Mouse (Mus musculus) left cerebral cortex, adult 18-20 months (tissue): ENCODE data around the gene Dmbt1. TPM values are rescaled to one million over a fixed set of nuclear protein-coding genes. Genes with fewer than 3 reads are reported as not detected.
A peak's percentile ranks its signal among the peaks of the same experiment; 100 is the strongest.
"Not testable (repeated sequence)": the region's sequence is repeated elsewhere in the genome, so short reads cannot be mapped to it uniquely, and the experiment has no call there.

ENCODE experiments used
- DNase-seq, 2 experiments: peaks; one replicate each; pipeline ENCODE4 v3.0.0; 2021 to 2022; ENCODE audit warnings: low spot score in 2 of 2, mixed read lengths in 1 of 2
- total RNA-seq, 2 experiments: library from RNA; stranded (reverse); gene quantifications; 2 replicates each; pipeline ENCODE4 v1.2.3; 2021

Dmbt1 gene
- total RNA-seq, 2 experiments from 2014 or later, result not detected

DNA sequence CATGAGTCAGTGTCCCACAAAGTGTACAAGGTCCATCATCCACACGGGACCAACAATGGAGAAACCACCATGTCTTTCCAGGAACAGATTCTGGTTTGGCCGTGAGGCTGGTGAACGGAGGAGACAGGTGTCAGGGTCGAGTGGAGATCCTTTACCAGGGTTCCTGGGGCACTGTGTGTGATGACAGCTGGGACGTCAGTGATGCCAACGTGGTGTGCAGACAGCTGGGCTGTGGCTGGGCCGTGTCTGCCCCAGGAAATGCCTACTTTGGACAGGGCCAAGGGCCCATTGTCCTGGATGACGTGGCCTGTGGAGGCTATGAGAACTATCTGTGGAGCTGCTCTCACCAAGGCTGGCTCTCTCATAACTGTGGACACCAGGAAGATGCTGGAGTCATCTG is 18.0 kb downstream of the Dmbt1 start:
- DNase-seq, result not testable (repeated sequence)

DNA sequence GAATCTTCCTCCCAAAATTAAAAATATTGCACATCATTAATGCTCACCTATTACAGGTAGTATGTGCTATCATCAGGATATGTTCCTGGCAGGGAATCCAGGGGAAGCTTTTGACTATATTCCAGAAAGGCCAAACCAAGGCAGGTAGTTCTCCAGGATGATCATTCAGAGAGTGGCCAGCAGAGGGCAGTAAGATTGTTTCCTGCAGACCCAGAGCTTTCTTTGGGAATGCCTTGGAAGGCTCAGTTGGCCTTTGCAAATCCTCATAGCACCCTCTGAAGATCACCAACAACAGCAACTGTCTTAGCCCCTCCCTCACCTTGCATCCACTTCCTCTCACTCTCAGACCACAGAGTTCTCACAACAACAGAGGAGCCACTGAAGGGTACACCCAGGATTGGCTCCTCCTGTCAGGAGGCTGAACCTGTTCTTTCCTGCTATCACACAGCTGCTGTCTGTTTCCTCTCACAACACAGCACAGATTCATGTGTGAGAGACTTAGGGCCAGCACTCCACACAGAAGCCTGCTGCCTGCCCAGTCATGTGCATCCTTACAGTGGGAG is 23.0 kb downstream of the Dmbt1 start:
- peak in 1 of 2 experiments; percentile 30 for DNase-seq

DNA sequence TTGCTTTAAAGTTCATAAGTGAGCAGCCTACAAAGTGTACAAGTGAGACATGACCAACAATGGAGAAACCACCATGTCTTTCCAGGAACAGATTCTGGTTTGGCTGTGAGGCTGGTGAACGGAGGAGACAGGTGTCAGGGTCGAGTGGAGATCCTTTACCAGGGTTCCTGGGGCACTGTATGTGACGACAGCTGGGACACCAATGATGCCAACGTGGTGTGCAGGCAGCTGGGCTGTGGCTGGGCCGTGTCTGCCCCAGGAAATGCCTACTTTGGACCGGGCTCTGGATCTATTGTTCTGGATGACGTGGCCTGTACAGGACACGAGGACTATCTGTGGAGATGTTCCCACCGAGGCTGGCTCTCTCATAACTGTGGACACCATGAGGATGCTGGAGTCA is 26.1 kb downstream of the Dmbt1 start:
- not testable (repeated sequence) for DNase-seq

DNA sequence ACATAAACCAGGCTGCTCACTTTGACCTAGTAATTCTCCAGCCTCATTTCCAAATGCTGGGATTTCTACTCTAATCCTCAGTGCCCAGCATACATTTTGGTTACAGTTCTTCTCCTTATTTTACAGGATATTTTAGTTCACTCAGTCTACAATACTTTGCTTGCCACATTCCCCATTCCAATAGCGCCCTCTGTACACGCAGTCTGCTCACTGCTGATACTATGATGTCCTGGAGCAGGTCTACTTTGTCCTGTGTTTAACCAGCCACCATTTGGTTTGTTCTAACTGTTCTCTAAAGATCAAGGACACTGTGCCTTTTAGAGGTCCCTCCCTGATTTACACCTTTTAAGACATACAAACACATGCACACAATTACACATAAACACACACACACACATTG is 28.0 kb downstream of the Dmbt1 start:
- peak in 1 of 2 experiments; percentile 9 for DNase-seq

DNA sequence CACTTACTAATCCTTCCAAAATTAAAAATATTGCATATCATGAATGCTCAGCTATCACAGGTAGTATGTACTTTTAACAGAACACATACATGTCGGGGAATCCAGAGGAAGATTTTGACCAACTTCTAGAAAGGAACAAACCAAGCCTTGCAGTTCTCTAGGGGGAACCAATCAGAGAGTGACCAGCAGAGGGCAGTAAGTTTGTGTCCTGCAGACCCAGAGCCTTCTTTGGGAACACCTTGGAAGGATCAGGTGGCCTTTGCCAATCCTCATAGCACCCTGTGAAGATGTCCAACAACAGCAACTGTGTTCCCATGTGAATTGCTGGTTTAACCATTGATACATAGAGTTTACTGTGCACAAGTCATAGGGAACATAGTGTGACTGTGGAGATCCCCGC is 30.7 kb downstream of the Dmbt1 start:
- peak in 1 of 2 experiments; percentile 10 for DNase-seq

DNA sequence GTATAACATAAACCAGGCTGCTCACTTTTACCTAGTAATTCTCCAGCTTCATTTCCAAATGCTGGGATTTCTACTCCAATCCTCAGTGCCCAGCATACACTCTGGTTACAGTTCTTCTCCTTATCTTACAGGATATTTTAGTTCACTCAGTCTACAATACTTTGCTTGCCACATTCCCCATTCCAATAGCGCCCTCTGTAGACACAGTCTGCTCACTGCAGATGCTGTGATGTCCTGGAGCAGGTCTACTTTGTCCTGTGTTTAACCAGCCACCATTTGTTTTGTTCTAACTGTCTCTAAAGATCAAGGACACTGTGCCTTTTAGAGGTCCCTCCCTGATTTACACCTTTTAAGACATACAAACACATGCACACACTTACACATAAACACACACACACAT is 36.3 kb downstream of the Dmbt1 start:
- peak; percentile 25 to 27 for DNase-seq

DNA sequence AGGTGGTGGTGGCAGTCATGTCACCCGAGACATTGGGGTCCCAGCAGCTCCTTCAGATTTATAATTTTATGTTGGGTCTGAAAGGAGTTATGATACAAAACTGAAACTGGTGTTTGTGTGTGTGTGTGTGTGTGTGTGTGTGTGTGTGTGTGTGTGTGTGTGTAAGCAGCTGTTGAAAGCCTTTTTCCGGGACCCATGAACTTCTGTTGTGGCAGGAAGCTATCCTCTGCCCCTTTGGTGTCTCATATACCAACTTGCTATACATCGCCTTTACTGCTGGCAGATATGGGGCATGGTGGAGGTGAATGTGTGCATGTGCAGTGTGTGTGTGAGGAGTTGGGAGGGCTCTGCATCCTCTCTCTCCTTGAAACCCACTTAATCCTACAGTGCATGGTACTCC is 41.6 kb downstream of the Dmbt1 start:
- DNase-seq, result not testable (repeated sequence)

DNA sequence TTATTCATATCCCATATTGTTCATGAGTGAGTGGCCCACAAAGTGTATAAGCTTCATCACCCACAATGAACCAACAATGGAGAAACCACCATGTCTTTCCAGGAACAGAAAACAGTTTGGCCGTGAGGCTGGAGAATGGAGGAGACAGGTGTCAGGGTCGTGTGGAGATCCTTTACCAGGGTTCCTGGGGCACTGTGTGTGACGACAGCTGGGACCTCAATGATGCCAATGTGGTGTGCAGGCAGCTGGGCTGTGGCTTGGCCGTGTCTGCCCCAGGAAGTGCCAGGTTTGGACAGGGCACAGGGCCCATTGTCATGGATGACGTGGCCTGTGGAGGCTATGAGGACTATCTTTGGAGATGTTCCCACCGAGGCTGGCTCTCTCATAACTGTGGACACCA is 42.2 kb downstream of the Dmbt1 start:
- not testable (repeated sequence) for DNase-seq

DNA sequence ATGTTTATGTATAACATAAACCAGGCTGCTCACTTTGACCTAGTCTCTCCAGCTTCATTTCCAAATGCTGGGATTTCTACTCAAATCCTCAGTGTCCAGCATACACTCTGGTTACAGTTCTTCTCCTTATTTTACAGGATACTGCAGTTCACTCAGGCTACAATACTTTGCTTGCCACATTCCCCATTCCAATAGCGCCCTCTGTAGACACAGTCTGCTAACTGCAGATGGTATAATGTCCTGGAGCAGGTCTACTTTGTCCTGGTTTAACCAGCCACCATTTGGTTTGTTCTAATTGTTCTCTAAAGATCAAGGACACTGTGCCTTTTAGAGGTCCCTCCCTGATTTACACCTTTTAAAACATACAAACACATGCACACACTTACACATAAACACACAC is 44.1 kb downstream of the Dmbt1 start:
- DNase-seq, result peak; percentile 5 to 31

DNA sequence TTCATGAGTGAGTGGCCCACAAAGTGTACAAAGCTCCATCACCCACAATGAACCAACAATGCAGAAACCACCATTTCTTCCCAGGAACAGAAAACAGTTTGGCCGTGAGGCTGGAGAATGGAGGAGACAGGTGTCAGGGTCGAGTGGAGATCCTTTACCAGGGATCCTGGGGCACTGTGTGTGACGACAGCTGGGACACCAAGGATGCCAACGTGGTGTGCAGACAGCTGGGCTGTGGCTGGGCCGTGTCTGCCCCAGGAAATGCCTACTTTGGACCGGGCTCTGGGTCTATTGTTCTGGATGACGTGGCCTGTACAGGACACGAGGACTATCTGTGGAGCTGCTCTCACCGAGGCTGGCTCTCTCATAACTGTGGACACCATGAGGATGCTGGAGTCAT is 50.5 kb downstream of the Dmbt1 start:
- DNase-seq, result not testable (repeated sequence)

DNA sequence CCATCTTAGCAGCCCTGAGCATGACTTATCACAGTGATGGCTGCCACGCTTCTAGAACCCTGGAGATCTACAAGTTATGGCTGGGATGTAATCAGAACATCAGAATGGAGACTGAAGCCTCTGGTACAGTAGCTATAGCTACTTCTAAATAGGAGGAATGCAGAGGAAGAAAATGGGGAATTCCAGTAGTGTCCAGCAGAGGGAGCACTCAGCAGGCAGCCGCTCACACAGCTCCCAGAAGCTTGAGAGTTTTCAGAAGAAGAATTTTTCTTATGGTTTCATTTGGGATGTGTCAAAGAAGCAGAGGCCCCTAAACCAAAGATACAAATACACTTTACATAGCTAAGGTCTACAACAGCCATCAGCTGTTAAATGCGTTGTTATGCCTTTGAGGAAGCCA is 80.6 kb downstream of the Dmbt1 start:
- DNase-seq, result peak; percentile 77 to 87

DNA sequence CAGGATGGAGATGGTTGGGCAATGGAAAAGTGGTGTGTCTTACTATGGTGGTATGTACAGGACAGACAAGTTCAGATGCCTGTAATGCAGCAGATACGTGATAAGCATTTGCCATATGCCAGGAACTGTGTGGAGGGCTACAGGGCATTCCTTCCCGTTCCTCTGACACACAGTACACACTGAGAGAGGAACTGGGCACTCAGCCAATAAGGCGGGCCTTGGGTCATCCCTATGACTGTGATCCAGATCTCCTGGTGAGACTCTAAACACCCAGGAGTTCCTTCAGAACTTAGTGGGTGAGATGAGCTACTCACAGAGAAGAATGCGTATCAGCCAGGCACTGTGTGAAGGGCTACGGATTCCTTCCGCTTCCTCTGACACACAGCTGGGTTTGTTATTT is 81.8 kb downstream of the Dmbt1 start:
- DNase-seq, result no peak

DNA sequence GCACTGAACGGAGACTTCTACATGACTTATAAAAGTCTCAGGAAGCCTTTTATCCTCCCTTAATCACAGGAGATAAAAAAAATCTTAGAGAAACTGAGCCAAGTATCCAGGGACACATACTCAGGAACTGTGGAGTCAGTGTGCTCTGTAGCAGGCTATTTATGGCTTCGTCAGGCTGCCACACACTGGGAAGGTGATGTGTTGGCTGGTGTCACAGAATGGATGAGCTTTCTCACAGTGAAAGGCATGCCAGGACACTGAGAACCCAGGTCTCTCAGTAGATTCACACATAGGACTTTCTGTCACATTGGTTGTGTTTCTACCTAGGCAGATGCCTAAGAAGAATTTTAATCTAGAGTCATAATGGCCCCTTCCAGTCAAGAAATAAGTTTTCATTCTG is 82.6 kb downstream of the Dmbt1 start:
- peak in 1 of 2 experiments; percentile 7 for DNase-seq

DNA sequence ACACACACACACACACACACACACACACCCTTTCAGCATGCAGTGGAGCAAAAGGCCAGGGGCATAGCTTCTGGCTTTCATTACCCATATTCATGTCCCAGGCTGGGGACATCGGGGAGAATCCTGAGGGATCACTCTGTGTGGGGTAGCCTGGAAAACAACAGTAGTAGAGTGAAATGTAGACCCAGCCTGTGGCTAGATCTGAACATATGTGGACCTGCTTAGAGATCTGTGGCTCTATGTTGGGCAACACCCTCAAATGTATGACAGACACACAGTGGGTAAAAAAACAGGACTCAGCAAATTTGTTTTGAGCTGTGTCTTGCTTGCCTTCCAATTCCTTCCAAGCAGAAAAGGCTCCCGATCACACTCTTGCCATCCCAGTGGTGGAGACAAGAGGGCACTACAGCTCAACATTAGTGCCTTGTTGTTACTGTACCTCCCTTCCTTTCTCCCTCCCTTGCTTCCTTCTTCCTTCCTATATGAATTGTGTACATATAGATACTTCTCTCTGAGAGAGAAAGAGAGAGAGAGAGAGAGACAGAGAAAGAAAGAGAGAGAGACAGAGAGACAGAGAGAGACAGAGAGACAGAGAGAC is 90.5 kb downstream of the Dmbt1 start:
- DNase-seq, result no peak

DNA sequence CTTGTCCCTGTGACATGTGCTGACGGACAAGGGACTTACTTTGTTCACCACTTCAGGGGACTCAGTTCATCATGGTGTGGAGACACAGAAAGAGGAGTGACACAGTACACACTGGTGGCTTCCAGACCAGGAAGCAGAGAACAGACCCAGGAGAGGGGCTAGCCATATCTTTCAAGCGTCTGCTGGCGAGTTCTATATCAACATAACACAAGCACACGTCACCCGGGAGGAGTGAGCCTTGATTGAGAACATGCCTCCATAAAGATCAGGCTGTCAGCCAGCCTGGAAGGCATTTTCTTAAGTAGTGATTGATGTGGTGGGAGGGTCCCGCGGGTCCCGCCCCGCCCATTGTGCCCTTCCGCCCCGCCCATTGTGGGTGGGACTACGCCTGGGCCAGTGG is 98.2 kb downstream of the Dmbt1 start:
- no peak for DNase-seq

DNA sequence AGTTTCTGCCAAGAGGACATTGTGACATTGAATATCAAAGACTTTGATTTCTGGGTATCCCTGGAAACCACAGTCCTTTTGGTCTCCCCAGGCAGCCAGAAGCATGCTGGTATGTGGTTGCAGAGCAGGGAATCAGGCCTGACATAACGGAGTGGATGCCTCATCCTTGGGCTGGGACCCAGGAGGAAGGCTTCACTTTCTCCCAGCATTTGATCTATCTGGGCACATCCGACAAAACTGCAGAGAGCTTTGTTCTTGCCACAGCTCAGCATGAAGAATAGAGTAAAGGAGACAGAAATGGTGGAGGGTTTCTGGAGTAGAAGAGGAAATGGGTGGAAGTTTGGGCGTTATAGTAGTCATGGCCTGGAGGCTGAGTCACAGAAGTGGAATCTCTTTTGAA is 101.3 kb downstream of the Dmbt1 start:
- no peak for DNase-seq

DNA sequence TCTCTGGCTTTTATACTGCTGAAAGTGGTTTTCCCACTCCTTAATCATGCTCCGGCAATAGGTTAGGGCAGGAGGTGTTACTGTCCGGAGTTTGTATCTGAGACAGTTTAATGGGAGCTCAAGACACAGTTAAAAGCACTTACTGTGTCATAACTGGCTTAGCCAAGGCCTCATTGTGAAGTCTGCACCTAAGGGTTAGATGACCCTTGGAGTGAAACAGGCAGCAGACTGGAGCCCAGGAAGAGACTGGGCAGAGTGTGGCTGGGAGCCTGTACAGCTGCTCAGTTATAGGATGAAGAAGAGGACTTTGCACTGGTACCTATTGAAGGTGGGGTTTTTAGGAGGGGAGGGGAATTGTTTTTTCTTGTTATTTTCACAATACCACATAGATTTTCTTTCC is 114.4 kb downstream of the Dmbt1 start, which contains the start of gene 4933402N03Rik:
Gene 4933402N03Rik (minus strand): TSS at position 101 of the 400 bp plus-strand sequence.
- no peak for DNase-seq

DNA sequence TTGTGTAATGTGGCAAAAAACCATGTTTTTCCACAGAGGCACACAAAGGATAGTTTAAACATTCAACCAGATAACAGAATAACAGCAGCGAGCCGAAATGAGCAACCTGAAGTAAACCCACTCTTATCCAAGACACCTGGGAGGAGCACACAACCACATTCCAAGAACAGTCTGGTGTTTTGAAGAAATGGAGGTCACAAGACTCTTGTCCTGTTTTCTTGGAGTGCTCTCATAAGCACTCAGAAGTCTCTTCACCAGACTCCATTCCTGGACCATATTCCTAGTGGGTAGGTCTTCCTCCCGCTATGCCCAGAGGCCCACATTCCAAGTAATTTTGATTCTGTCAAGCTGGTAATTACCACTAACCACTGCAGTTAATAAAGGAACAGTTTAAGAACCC is 118.3 kb downstream of the Dmbt1 start:
- DNase-seq, result no peak

DNA sequence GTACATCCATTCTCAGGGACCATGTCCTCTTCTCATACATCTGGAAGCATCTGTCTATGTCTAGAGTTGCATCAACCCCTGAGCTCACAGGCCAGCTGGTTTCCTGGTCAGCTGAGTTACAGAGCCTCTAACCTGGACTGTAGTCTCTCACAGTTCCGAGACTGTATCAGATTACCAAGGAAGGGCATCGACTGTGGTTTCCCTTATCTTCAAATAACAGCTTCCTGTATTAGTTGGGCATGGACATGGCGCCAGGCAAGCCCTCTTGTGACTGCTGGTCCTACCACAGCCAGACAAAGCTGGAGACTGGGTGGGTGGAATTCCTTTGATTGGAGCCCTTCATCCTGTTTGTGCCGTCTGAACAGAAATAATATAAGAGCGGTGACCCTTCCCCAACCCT is 121.2 kb downstream of the Dmbt1 start:
- no peak for DNase-seq

DNA sequence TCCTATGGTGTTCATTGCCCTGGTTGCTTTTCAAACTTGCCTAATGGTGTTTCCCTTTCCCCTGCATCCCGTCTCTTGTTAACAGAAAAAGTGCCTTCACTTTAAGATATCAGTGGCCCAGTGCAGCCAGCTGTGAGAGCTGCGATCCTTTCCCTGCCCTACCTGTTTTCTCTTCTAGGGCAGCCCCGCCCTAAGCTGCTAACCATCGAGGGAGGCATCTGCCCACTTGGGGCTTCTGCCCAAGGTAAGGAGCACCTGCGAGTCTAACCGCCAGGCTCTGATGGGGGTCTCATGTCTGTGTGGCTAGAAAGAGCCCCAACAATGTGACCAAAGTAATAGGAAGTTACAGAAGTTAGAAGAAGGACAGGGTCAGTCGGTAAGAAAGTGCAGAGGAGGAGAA is 130.4 kb downstream of the Dmbt1 start:
- no peak for DNase-seq

DNA sequence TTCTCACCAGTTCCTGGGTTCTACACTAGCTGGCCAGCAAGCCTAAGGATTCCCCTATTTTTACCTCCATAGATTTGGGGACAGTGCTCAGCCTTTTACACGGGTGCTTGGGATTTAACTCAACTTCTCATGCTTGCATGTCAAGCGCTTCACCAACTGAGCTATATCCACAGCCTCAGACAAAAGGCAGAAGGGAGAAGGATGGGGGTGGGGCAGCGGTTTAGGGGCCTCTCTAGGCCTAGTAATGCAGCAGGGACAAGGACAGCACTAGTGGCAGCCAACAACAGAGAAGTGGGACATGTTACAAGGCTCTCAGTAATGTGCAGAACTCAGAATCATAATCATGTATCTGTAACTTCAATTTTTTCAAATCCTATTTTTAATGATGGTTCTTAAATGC is 135.9 kb downstream of the Dmbt1 start:
- DNase-seq, result no peak

DNA sequence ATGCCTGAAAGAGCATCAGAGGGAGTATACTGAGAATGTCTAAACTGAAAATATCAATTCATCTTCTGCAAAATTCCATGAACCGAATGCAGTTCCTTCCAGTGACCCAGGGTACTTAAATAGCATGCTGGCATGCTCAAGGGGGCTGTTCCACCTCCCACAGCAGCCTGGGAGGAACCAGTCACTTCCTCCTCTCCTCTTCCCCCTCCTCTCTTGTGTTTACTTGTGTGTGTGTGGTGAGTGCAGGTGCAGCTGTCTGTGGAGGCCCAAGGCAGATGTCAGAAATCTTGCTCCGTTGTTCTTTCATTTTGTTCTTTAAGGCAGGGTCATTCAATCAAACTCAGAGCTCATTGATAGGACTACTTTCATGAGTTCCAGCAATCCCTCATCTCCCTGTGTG is 137.2 kb downstream of the Dmbt1 start:
- DNase-seq, result no peak
